Mouse (Mus musculus): ENCODE data around the gene Rtn2.
A peak's percentile ranks its signal among the peaks of the same experiment; 100 is the strongest.
"Not testable (repeated sequence)": the region's sequence is repeated elsewhere in the genome, so short reads cannot be mapped to it uniquely, and the experiment has no call there.

Gene Rtn2

DNA sequence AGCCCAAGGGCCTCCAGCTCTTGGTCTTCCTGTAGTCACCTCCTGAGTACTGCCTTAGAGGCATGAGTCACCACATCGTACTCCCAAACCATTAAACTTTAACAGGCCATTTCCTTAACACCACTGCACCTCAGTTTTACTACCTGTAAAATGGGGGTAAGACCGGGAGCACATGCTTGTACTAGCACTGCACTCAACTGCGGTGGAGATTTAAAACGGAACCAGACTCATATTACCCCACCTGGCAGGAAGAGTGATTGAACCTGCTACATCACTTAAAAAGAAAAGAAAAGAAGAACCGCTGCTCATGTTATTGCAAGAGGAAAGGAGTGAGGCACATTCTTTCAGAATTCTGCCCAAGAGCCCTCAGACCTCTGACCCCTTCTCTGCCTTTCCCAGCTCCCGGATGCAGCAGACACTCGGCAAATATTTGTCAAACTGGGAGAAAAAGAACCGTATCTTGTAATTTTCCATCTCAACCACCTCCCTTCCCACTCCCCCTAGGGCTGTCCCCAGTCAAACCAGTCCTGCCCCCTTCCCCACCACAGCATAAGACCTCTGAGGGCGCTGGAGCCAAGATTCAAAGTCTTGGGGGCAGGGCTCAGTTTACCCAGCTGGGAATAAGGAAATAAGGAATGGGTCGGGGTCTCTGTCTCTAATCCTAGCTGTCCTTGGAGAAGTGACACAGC lies 13.3 kb upstream of the Rtn2 start:
- DNase-seq (ENCODE audit: low spot score) = no peak

DNA sequence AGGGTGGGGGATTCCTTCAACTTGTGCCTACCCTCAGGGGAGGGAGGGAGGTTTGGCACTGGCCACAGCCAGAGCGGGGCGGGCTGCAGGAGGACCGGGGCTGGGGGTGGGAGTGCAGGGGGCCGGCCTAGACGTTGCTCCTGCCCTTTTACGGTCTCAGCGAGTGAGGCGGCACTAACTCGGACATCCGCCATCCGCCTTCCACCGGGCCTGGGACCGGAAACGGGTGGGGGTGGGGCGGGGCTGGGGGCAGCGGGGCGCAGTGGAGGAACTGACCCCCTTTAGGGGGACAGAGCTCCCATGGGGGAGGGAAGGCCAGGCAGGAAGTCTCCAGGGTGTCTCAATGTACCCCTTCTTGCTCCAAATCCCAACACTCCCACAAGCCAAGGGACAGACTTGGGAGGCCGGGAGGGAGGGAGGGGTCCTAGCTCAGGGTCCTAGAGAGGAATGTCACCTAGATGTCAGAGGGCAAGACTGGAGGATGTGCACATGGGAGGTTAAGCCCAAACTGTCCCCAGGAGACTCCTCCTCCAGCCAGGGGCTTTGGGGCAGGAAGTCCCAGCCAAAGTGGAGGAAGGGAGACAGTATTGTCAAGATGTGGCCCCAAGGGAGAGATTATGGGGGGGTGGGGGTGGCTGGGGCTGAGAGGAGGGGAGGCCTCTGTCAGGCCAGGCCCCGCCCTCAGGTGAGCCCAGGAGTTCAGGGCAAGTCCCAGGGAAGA lies 12.5 kb upstream of the Rtn2 start:
- DNase-seq (ENCODE audit: low spot score) = peak; percentile 70

DNA sequence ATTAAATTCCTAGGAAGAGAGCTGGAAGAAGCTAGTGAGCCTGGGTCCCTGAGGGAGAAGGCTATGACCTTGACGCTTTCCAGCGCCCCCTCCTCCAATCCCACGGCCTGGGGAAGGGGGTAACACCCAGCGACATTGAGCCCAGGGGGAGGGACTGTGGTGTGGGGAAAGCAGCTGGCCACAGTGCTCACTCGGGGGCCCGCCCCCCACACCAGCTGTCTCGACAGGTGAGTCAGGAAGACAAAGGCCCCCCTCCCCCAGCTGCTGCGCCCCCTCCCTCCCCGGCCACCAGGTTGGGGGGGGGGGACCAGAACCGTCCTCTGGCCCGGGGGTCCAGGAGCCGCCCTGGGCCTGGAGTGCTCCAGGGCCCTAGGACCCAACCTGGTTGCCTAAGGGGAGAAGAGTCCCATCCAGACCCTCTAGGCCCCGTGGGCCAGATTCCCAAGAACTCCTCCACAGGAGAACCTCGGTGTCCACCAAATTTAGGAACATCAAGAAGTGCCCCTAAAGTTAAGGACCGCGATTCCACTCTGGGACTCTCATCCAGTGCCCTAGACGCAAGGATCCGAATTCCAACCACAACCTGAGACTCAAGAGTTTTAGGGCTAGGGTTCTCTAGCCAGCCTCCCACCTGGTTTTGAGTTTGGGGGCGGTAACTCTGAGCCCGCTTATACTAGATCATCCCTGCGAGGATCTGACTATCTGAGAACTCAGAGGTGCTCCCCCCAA lies 11.8 kb upstream of the Rtn2 start:
- DNase-seq (ENCODE audit: low spot score) = no peak

DNA sequence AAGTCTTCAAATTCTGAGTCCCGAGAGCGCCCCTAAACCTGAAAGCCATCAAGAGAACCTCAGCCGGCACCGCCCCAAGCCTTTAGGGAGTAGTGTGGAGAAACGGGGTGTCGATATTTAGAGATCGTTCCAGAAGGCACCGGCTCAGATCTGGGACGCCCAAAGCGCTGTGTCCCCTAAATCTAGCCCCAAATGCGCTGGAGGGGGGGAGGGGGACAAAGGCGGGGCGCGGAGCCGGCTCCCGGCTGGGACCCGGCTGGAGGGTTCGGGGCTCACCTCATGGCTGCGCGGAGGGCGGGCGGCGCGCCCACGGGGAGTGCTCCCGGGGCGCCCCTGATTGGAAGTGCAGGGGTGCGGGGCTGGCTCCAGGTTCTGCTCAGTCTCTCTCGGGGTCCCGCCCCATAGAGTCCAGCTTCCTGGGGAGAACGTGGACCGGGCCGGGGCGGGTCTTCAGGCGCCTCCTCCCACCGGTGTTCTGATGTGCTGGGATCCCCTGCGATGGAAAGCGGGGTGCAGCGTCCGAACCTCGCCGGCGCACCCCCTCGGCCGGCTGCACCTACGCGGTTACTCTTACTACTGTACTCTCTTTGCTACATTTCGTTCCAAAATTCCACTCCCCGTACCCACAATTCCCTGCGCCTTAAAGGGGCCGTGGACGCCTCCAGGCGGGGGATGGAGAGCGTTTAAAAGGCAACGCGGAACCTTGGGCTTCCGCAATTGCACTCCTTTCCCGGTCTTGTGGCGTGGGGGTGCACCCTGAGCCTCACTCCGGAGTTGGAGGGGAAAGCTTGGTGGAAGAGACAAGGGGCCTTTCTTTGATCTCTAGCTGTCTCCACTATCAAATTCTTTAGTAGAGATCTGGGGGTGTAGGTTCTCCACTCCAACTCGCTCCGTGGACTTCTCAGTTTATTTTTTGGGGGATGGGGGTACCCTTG lies 10.9 kb upstream of the Rtn2 start, which contains the start of gene Vasp:
TSS of gene Vasp (minus strand) at position 580 of the 935 bp plus-strand sequence.
- DNase-seq (ENCODE audit: low spot score) = peak; percentile 89

DNA sequence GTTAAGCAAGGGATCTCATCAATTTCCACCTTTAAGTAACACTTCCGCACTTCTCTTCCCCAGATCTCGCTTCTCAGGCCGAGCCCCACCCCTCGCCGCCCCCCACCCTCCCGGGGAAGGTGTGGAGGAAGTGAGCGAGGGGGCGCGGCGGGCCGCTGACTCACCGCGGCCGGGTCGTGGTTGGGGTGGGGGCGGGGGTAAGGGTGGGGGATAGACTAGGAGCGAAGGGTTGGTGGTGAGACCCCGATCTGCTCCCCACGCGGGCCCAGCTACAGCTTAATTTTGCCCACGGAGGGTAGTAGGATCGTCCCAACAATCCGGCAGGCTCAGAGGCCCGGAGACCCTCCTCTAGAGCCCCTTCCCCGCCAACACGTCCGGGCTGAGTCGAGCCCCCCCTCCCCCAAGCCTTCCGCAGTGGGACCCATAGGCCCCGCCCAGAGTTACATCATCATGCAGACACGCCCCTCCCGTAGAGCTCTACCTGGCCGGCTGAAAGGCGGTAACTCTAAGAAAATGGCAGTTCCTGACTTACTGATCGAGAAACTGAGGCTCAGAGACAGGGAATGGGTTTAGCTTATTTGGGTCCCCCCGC lies 10.2 kb upstream of the Rtn2 start:
- peak; percentile 88 for DNase-seq (ENCODE audit: low spot score)

DNA sequence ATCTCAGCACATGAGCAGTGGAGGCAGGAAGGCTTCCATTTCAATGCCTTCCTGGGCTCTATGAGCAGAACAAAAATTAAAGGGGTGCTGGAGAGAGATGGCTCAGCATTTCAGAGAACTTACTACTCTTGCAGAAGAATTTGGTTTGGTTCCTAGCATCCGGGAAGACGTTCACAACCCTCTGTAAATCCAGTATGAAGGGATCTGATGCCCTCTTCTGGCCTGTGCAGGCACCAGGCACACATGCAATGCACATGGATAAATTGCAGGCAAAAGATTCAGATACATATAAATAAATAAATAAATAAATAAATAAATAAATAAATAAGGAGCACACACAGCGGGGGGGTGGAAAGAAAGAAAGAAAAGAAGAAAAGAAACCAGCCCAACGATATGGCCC lies 6.2 kb upstream of the Rtn2 start:
- no peak for DNase-seq (ENCODE audit: low spot score)

DNA sequence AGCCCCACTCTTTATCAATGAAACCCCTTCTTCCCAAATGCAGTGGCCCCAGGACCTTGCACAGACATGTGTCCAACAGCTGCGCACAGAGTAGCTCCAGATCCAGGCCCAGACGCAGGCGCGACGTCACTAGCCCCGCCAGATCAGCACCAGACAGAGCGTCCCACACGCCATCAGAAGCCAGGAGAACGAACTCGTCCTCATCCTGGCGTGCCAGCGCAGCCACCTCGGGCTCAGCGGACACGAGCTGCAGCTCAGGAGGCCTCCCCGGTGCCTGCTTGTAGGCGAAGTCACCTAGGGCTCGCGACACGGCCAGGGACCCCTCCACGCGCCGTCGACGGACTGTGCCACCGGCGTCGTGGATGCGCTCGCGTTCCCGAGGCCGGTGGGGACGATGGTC lies 3.4 kb upstream of the Rtn2 start:
- DNase-seq (ENCODE audit: low spot score) = no peak

DNA sequence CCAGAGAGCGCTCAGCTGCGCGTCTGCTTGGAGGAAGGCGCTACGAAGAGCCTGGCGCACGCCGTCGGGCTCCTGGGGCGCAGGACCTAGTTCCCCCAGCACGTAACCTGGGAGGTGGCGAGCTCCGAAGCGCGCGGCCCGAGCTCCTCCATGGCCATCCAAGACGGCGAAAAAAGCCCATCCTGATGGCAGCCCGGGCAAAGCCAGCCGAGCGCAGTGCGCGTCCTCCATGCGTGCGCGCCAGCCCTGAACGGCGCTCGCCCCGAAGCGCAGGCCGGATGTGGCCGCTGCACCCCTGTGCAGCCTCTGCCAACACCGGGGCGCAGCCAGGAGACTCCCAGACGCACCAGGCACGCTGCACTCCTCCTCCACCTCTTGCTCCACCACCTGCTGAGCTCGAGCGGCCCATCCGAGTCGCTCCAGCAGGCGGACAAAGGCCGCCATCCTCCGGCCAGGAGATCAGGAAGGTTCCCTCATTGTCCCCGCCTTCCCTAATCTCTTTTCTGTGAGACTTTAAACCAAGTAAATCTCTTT lies 2.8 kb upstream of the Rtn2 start, which contains the start of gene Ppm1n:
TSS of gene Ppm1n (minus strand) at position 484 of the 534 bp plus-strand sequence.
- no peak for DNase-seq (ENCODE audit: low spot score)

DNA sequence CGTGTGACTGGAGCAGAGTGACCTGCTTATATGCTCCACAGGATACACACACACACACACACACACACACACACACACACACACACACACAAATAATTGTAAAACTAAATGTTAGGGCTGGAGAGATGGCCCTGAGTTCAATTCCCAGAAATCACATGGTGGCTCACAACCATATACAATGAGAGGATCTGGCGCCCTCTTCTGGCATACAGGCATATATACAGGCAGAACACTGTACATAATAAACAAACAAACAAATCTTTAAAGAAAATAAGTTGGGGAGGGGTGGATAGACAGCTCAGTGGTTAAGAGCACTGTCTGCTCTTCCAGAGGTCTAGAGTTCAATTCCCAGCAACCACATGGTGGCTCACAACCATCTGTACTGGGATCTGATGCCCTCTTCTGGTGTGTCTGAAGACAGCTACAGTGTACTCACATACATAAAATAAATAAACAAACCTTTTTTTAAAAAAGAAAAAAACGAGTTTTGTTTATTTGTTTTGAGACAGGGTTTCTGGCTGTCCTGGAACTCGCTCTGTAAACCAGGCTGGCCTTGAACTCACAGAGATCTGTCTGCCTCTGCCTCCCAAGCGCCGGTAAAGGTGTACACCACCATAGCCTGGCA lies 632 bp upstream of the Rtn2 start:
- not testable (repeated sequence) for DNase-seq (ENCODE audit: low spot score)

DNA sequence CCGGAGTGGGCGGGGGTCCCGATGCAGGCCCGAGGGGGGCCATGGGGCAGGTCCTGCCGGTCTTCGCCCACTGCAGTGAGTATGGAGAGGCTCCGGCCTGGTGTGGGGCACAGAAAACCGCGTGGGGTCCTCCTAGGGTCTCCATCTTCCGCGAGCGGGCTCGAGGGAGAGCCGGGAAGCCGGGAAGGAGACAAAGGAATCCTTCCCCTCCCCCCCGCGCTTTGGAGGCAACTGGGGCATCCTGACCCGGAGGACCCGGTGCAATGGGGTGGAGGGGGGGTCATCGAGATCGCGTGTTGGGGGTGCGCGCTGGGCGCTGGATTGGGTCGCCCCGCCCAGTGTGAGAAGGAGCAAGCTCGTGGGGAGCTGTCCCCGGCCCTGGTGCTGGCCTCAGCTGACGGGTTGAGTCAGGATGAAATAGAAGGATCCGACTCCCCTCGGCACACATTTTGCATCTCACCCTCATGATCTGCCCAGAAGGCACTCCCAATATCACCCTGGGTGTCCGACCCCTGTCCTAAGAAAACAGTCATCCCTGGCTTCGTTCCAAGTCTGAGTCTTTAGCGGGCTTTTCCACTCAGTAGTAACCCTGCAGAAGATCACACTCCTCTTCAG lies 474 bp downstream of the Rtn2 start:
- DNase-seq (ENCODE audit: low spot score) = peak; percentile 73

DNA sequence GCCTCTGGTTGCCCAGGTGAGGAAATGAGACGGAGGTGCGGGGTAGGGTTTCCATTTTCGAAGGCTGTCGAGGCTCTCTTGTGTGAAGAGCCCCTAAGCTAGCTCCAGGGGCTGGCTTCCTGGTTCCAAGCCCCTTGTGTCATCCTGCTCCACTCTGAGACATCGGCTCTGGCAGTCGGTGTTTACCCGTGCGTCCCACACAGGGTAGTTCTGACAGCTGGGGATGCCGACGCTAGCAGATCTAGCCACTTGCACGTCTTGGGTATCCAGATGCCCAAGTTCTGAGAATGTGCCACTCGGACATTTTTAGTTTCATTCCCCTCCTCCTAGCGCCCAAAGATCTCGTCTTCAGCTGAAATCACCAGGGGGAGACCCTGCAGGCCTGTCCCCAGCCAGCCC lies 981 bp downstream of the Rtn2 start:
- no peak for DNase-seq (ENCODE audit: low spot score)

DNA sequence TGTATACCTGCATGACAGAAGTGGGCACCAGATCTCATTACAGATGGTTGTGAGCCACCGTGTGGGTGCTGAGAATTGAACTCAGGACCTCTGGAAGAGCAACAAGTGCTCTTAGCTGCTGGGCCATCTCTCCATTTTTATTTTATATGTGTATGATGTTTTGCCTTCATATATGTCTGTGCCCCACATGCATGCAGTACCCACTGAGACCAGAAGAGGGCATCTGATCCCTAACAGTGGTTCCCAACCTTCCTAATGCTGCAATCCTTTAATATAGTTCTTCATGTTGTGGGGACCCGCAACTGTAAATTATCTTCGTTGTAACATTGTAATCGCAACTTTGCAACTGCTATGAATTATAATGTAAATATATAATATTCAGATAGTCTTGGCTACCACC lies 2.3 kb downstream of the Rtn2 start:
- DNase-seq (ENCODE audit: low spot score) = peak; percentile 69

DNA sequence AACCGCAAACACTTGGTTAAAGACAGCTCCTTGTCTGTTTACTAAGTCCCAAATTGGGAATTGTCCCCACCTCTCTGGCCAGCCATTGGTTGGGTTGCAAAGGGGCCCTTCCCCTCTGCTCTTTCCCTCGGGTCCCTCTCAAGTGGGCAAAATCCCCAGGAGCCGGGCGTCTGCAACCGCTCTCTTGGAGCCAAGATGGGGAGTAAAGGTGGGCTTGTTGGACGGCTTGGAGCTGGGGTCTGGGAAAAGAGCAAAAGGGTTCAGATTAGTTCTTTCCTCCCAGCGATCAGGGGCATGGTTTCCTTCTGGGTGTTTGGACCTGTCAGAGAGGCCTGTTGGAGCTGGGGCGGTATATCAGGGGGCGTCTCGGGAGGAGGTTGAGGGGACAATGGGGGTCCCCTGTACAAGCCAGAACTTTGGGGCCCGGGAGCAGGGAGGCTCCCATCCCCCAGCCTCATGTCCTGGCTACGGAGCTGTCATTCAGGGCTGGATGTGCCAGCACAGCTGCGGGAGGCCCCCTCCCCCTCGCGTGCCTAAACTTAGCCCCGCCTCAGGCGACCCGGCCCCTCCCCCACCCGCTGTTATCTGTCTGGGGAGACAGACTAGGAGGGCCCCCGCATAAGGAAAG lies 8.7 kb downstream of the Rtn2 start:
- no peak for DNase-seq (ENCODE audit: low spot score)

DNA sequence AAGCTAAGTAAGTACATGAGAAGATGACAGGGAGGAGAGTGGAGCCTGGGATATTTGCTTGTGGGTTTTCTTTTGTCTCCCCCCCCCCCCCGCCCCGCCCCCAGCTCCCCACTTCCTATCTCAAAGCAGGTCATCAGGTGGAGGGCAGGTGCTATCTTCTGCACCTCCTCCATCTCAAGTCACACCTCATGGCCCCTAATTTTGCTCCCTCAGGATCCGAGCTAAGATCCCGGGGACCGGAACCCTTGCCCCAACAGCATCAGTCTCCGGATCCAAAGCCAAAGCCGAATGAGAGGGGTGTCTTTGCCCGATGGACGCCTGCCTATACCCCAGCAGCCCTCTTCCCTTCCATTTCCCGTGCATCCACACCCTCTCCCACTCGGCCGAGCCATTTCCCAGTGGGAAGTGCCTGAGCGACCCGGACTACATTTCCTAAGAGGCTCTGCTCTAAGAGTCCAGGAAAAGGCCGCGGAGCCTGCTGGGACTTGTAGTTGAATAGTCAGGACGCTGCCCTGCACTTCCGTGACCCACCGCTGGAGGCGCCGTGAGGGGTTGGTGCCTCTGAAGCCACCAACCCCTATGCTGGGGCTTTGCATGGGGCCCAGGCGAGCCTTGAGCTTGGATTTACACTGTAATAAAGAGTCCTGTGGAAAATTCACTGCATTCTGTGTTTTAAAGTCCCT lies 13.2 kb downstream of the Rtn2 start:
- peak; percentile 98 for DNase-seq (ENCODE audit: low spot score)

DNA sequence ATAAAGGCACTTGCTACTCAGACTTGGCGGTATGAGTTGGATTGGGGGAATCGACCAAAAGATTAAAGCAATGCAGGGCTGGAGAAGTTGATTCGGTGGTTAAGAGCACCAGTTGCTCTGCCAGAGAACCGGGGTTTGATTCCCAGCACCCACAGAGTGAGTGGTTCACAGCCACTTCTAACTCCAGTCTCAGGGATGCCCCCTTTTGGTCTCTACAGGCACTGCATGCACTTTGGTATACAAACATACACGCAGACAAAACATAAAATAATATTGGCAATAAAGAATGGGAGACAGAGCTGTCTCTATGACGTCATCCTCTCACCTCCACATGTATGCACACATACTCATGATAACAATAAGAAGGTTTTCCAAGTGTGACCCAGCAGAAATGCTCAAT lies 14.6 kb downstream of the Rtn2 start:
- DNase-seq (ENCODE audit: low spot score) = no peak

DNA sequence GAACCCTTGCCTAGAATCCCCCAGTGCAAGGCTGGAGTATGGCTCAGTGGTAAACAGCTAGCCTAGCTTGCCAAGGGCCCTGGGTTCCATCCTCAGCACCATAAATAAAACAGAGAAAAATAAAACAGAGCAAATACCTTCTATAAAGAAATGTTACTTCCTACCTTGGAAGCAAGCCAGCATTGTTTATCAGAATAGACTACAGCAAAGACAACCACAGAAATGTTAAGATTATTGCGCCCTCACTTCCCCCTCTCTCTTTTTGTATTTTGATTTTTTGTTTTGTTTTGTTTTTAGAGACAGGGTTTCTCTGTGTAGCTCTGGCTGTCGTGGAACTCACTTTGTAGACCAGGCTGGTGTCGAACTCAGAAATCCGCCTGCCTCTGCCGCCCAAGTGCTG lies 15.4 kb downstream of the Rtn2 start:
- DNase-seq (ENCODE audit: low spot score) = no peak

DNA sequence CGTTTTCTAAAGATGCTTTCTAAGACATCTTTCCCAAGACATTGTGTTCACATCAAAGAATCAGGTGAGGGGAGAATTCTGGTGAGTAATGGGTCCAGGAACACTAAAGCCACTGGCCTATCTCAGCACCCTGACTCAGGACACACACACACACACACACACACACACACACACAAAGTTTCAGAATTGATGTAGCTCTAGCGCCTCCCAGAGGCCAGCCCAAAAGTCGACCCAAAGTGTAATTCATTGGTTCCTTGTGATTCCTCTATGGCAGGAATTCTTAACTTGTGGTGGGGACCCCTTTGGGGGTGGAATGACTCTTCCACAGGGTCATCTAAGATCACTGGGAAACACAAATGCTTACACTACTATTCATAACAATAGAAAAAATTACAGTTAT lies 16.8 kb downstream of the Rtn2 start:
- peak; percentile 53 for DNase-seq (ENCODE audit: low spot score)

DNA sequence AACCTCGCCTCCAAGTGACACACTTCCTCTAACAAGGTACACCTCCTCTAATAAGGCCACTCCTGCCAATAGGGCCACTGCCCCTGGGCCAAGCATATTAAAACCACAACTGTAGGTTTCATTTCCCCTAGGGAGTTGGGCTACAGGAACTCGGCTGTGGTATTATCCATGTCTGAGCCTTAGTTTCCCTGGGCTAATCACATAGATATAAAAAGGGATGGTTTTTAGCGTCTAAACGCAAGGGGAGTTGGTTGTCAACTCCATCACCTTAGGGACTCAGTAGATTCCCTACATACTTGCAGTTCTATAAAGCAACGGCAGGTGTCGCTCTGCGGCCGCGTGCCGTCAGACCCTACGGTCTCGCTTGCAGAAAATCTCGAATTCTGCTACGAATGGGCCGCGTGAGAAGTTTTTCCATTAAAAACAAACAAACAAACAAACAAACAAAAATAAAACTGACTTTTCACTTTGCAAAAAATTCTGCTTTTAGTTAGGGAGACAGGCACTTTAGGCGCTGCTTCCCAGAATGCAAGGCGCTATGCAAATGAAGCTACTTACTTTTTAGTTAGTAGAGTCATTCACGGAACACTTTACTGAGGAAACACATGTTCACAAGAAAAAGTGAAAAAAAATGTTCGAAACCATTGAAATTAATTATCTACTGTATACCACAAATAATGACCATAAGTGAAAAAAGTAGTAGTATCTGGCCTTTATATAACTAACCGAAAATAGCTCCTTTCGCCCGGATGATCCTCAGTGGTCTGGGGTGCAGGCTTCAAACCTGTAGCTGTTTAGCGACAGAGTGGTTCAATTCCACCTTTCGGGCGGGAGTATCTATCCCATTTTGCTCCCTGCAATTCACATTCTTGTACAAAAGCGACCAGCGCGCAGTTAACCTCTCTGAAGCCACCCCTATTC lies 18.3 kb downstream of the Rtn2 start:
- peak; percentile 80 for DNase-seq (ENCODE audit: low spot score)

Measured in urinary bladder, postnatal 14 days (tissue).